ENCODE assay signal across 25 mouse cellular contexts in genomic region chr19:44305701-44306100, GRCm38 (mm10). TPM values are rescaled to one million over a fixed set of nuclear protein-coding genes. Genes with fewer than 3 reads are reported as not detected.
DNase-seq lines count a peak whose midpoint lies in the region; ATAC-seq and TF ChIP-seq lines count a peak whose summit lies in the region.
"Had no signal": no experiment of that assay in that cellular context is flagged by ENCODE, and none has a peak within 500 bp of the region (broad histone marks: within the 10 kb centered on the region; RNA-seq: fewer than 3 reads in every experiment).

No protein-coding gene starts in this region.

- ATAC-seq in limb, embryonic 11.5 days (ENCODE audit: insufficient number of reproducible peaks, low FRiP score, low TSS enrichment, low read depth): no peak
- ATAC-seq: intestine, embryonic 16.5 days had no signal

- H3K4me3 ChIP-seq in left cerebral cortex, adult 2 months: no peak overlapping the region
- H3K4me3 ChIP-seq in limb, embryonic 11.5 days (ENCODE audit: low read depth, low read length): no peak overlapping the region
- H3K4me3 ChIP-seq: embryonic facial prominence, embryonic 15.5 days; forebrain, embryonic 10.5 days; gastrocnemius, adult 2 months; heart, embryonic 13.5 days; limb, embryonic 12.5 days; liver, embryonic 15.5 days; midbrain, embryonic 10.5 days; neural tube, embryonic 13.5 days had no signal

- no peak for TF ChIP-seq CTCF in left cerebral cortex, adult 2 months (IDR thresholded peaks at IDR 0.05)

- no peaks in the 10 kb centered on the region for H3K4me1 ChIP-seq in limb, embryonic 11.5 days (ENCODE audit: control insufficient read depth, insufficient read depth, low read length)

- H3K9ac ChIP-seq in limb, embryonic 11.5 days (ENCODE audit: low read length): no peak overlapping the region
- H3K9ac ChIP-seq: embryonic facial prominence, embryonic 15.5 days; hindbrain, embryonic 14.5 days; limb, embryonic 12.5 days; liver, embryonic 15.5 days; neural tube, embryonic 13.5 days had no signal

- H3K27me3 ChIP-seq in limb, embryonic 11.5 days (ENCODE audit: control insufficient read depth, insufficient read depth, low read length): no peaks in the 10 kb centered on the region
- H3K27me3 ChIP-seq: embryonic facial prominence, embryonic 15.5 days; heart, embryonic 13.5 days; limb, embryonic 12.5 days; liver, embryonic 15.5 days; neural tube, embryonic 13.5 days had no signal

- H3K4me2 ChIP-seq in limb, embryonic 11.5 days (ENCODE audit: low read depth, severe bottlenecking): no peak overlapping the region
- H3K4me2 ChIP-seq: embryonic facial prominence, embryonic 15.5 days; heart, embryonic 13.5 days; hindbrain, embryonic 14.5 days; limb, embryonic 12.5 days; liver, embryonic 15.5 days; neural tube, embryonic 13.5 days had no signal

- no peaks in the 10 kb centered on the region for H3K9me3 ChIP-seq in limb, embryonic 11.5 days (ENCODE audit: control insufficient read depth, low read length)
- H3K9me3 ChIP-seq: embryonic facial prominence, embryonic 15.5 days; forebrain, embryonic 10.5 days; heart, embryonic 13.5 days; limb, embryonic 12.5 days; liver, embryonic 15.5 days; midbrain, embryonic 10.5 days; neural tube, embryonic 13.5 days had no signal

- peaks cover 38% of the 10 kb centered on the region for H3K36me3 ChIP-seq in limb, embryonic 11.5 days (ENCODE audit: control insufficient read depth, insufficient read depth, low read length)

- intact Hi-C loops in left cerebral cortex, adult 2 months (cut with DNase I): no loop called here
- intact Hi-C loops in left cerebral cortex, postnatal 36 days (cut with DNase I): no loop called here

- 92% methylated on average over 15 of the region's 15 CpGs for WGBS in limb, embryonic 11.5 days

- DNase-seq in left cerebral cortex, adult 2 months (ENCODE audit: extremely low spot score in 1 of 2, low spot score in 2 of 2): no peak
- DNase-seq in left cerebral cortex, postnatal 36 days (ENCODE audit: low spot score in 2 of 2): no peak
- peak; percentile 37 for DNase-seq in testis, postnatal 10 days (ENCODE audit: low spot score)
- no peak for DNase-seq in testis, postnatal 14 days (ENCODE audit: low spot score)
- peak; percentile 21 for DNase-seq in limb, embryonic 11.5 days (ENCODE audit: low spot score)
- DNase-seq in ovary, postnatal 14 days (ENCODE audit: low spot score): no peak
- no peak for DNase-seq in ovary, postnatal 10 days (ENCODE audit: low spot score)
- DNase-seq: adrenal gland, postnatal 25 days; cerebellum, adult 11 months; embryo, embryonic 11 days; gastrocnemius, adult 2 months; heart, postnatal 36 days; right cerebral cortex, postnatal 25 days; thymus, adult 2 months had no signal

- H3K27ac ChIP-seq in left cerebral cortex, adult 2 months: peak overlapping the region; percentile 61; the same call in 1 of the 2 replicates
- no peak overlapping the region for H3K27ac ChIP-seq in limb, embryonic 11.5 days (replicated peaks; ENCODE audit: low read depth, low read length)
- H3K27ac ChIP-seq: embryonic facial prominence, embryonic 15.5 days; forebrain, embryonic 10.5 days; gastrocnemius, adult 2 months; heart, embryonic 13.5 days; hindbrain, embryonic 14.5 days; limb, embryonic 12.5 days; liver, embryonic 15.5 days; macrophage; midbrain, embryonic 10.5 days; neural tube, embryonic 13.5 days had no signal

RNA-seq across cellular contexts. Expression of gene Scd2, which starts 12.2 kb away (rescaled TPM):
- total RNA-seq in left cerebral cortex, adult 2 months (2021): 100 to 1,000 TPM; 580 to 609 TPM
- 100 to 1,000 TPM; 590 to 647 TPM for total RNA-seq in left cerebral cortex, postnatal 36 days (2021)
- 309 and 322 TPM in 2 replicates for polyA plus RNA-seq in limb, embryonic 11.5 days (2014; fragmentation: Nextera tagmentation; extraction: Ambion mirVana)

RNA-seq across cellular contexts. Expression of gene Scd4, which starts 27.2 kb away (rescaled TPM):
- total RNA-seq in left cerebral cortex, adult 2 months (2021): 1 to 10 TPM; 2.1 to 2.3 TPM
- 1 to 10 TPM; 2.2 to 3.1 TPM for total RNA-seq in left cerebral cortex, postnatal 36 days (2021)
- 0.09 TPM in 1 of 2 replicates, not detected in the other for polyA plus RNA-seq in limb, embryonic 11.5 days (2014; fragmentation: Nextera tagmentation; extraction: Ambion mirVana)
- total RNA-seq: monocyte, adult 5-6 weeks had no signal
- polyA plus RNA-seq: liver, embryonic 15.5 days had no signal

Comparison
In these comparisons a context has a peak if more than half of its experiments do, and no peak if none do; other contexts are left out.
1. DNase-seq: peak in testis, postnatal 10 days (single experiment) and limb, embryonic 11.5 days (single experiment); none in left cerebral cortex, adult 2 months (0 of 2), left cerebral cortex, postnatal 36 days (0 of 2), testis, postnatal 14 days (single experiment), ovary, postnatal 14 days (single experiment) and ovary, postnatal 10 days (single experiment).